Comparison of ENCODE assay signal across 8 mouse cellular contexts in genomic region chr3:130819031-130819836, GRCm38 (mm10).
DNase-seq lines count a peak whose midpoint lies in the region; ATAC-seq lines count a peak whose summit lies in the region.

No protein-coding gene starts in this region.

- H3K4me2 ChIP-seq in neural tube, embryonic 11.5 days (ENCODE audit: low read depth) = peak overlapping the region; percentile 40
- peak overlapping the region; percentile 58 for H3K4me2 ChIP-seq in forebrain, embryonic 13.5 days
- peak overlapping the region; percentile 62 for H3K4me2 ChIP-seq in limb, embryonic 13.5 days (replicated peaks)
- H3K4me2 ChIP-seq in stomach, embryonic 14.5 days (replicated peaks; ENCODE audit: low read depth, low read length) = peak overlapping the region; percentile 48

- no peak overlapping the region for H3K4me3 ChIP-seq in neural tube, embryonic 11.5 days (ENCODE audit: low read depth, low read length)
- H3K4me3 ChIP-seq in forebrain, embryonic 13.5 days = peak overlapping the region; percentile 26
- H3K4me3 ChIP-seq in limb, embryonic 13.5 days = peak overlapping the region; percentile 35
- H3K4me3 ChIP-seq in stomach, embryonic 14.5 days (ENCODE audit: low read depth, low read length) = peak overlapping the region; percentile 24

- WGBS in neural tube, embryonic 11.5 days = 46% methylated on average over 17 of the region's 17 CpGs
- WGBS in forebrain, embryonic 13.5 days = 40% methylated on average over 17 of the region's 17 CpGs
- WGBS in limb, embryonic 13.5 days = 35% methylated on average over 17 of the region's 17 CpGs
- WGBS in stomach, embryonic 14.5 days = 37% methylated on average over 17 of the region's 17 CpGs

- H3K9me3 ChIP-seq in neural tube, embryonic 11.5 days (ENCODE audit: control insufficient read depth, low read length) = no peaks in the 10 kb centered on the region
- H3K9me3 ChIP-seq in forebrain, embryonic 13.5 days (replicated peaks) = no peaks in the 10 kb centered on the region
- H3K9me3 ChIP-seq in limb, embryonic 13.5 days = no peaks in the 10 kb centered on the region
- no peaks in the 10 kb centered on the region for H3K9me3 ChIP-seq in stomach, embryonic 14.5 days (ENCODE audit: control insufficient read depth, low read depth, low read length)

- peak; percentile 38 for DNase-seq in neural tube, embryonic 11.5 days (ENCODE audit: low spot score)
- DNase-seq in neural tube, embryonic 10.5 days (ENCODE audit: extremely low spot score, low spot score) = no peak
- no peak for DNase-seq in adrenal gland, postnatal 36 days
- no peak for DNase-seq in frontal cortex, postnatal 36 days (ENCODE audit: low spot score in 2 of 2)
- DNase-seq in adrenal gland, adult 18-20 months (ENCODE audit: low spot score in 2 of 2) = no peak

- no peaks in the 10 kb centered on the region for H3K4me1 ChIP-seq in neural tube, embryonic 11.5 days (ENCODE audit: control insufficient read depth, insufficient read depth, low read length)
- H3K4me1 ChIP-seq in forebrain, embryonic 13.5 days = no peaks in the 10 kb centered on the region
- peaks cover 22% of the 10 kb centered on the region for H3K4me1 ChIP-seq in limb, embryonic 13.5 days
- no peaks in the 10 kb centered on the region for H3K4me1 ChIP-seq in stomach, embryonic 14.5 days (ENCODE audit: control insufficient read depth, insufficient read depth, low read length)

- no peak overlapping the region for H3K27ac ChIP-seq in neural tube, embryonic 11.5 days (ENCODE audit: low read depth, low read length)
- H3K27ac ChIP-seq in forebrain, embryonic 13.5 days = no peak overlapping the region
- no peak overlapping the region for H3K27ac ChIP-seq in limb, embryonic 13.5 days
- no peak overlapping the region for H3K27ac ChIP-seq in stomach, embryonic 14.5 days (ENCODE audit: low read length)

- H3K27me3 ChIP-seq in neural tube, embryonic 11.5 days (ENCODE audit: control insufficient read depth, insufficient read depth, low read length) = no peaks in the 10 kb centered on the region
- no peaks in the 10 kb centered on the region for H3K27me3 ChIP-seq in forebrain, embryonic 13.5 days
- no peaks in the 10 kb centered on the region for H3K27me3 ChIP-seq in limb, embryonic 13.5 days
- H3K27me3 ChIP-seq in stomach, embryonic 14.5 days (ENCODE audit: control insufficient read depth, insufficient read depth, low read length) = no peaks in the 10 kb centered on the region

- no peaks in the 10 kb centered on the region for H3K36me3 ChIP-seq in neural tube, embryonic 11.5 days (ENCODE audit: control insufficient read depth, insufficient read depth, low read length)
- H3K36me3 ChIP-seq in forebrain, embryonic 13.5 days (ENCODE audit: poor library complexity, severe bottlenecking) = no peaks in the 10 kb centered on the region
- no peaks in the 10 kb centered on the region for H3K36me3 ChIP-seq in limb, embryonic 13.5 days
- no peaks in the 10 kb centered on the region for H3K36me3 ChIP-seq in stomach, embryonic 14.5 days (ENCODE audit: control insufficient read depth, insufficient read depth, low read length)

- H3K9ac ChIP-seq in neural tube, embryonic 11.5 days (ENCODE audit: low read length) = peak overlapping the region; percentile 40; the same call in 1 of the 2 replicates
- H3K9ac ChIP-seq in forebrain, embryonic 13.5 days = peak overlapping the region; percentile 50; the same call in 1 of the 2 replicates
- peak overlapping the region; percentile 57; the same call in 1 of the 2 replicates for H3K9ac ChIP-seq in limb, embryonic 13.5 days
- H3K9ac ChIP-seq in stomach, embryonic 14.5 days (replicated peaks; ENCODE audit: low read depth, low read length) = no peak overlapping the region

- peak; percentile 41 for ATAC-seq in neural tube, embryonic 11.5 days (ENCODE audit: insufficient read depth, low FRiP score, low TSS enrichment)
- peak; percentile 3 for ATAC-seq in forebrain, embryonic 13.5 days
- 0 out of 2 replicates have a peak, but pooled peaks have one; percentile 2 for ATAC-seq in limb, embryonic 13.5 days (ENCODE audit: low FRiP score, low read depth)
- ATAC-seq in stomach, embryonic 14.5 days (ENCODE audit: insufficient number of reproducible peaks, insufficient read depth, low FRiP score, low read depth) = peak; percentile 56; the same call in 1 of the 2 replicates

Comparison
In these comparisons a context has a peak if more than half of its experiments do, and no peak if none do; other contexts are left out.
1. ATAC-seq: peak in every context shown above with its lines; median percentile 56 in stomach, embryonic 14.5 days; 41 in neural tube, embryonic 11.5 days; 3 in forebrain, embryonic 13.5 days; 2 in limb, embryonic 13.5 days.